Mouse (Mus musculus): Measurements from ENCODE around the gene Pla2r1. TPM values are rescaled to one million over a fixed set of nuclear protein-coding genes. Genes with fewer than 3 reads are reported as not detected.

The Pla2r1 gene
- polyA plus RNA-seq, 1 experiment = 0.79 TPM

DNA sequence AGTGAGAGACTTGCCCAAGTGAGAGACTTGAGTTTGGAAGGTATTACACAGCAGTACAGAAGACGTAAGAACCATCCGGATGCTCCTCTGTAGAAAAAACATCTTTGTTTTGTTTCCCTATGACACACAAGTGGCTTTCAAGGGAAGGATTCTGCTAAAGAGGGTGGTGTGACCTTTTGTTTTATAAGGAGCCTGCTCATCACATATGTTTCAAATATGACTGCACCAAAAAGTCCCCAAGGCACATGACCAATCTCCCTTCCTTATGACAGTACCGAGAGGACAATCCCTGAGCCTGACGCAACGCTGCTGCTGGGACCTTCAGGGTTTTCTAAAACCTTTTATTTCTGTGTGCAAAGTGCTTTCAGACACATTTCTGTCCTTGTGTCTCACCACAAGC is 182.9 kb downstream of the Pla2r1 start:
- TF ChIP-seq TCF12 (IDR thresholded peaks at IDR 0.05; ENCODE audit: insufficient read depth, poor library complexity, severe bottlenecking) (no peak), MAX (IDR thresholded peaks at IDR 0.05; ENCODE audit: low read depth) (no peak), MYOG (IDR thresholded peaks at IDR 0.05; ENCODE audit: control insufficient read depth in 1 of 3, insufficient read depth in 1 of 3, insufficient read length in 2 of 3, low read depth in 2 of 3) (no peak), SRF (IDR thresholded peaks at IDR 0.05; ENCODE audit: control insufficient read depth, insufficient read length, low read depth) (no peak), POLR2AphosphoS2 (IDR thresholded peaks at IDR 0.05; ENCODE audit: insufficient read length, low read depth) (no peak), POLR2A (IDR thresholded peaks at IDR 0.05; ENCODE audit: insufficient read length, low read depth) (no peak), CEBPB (IDR thresholded peaks at IDR 0.05; ENCODE audit: insufficient read depth, poor library complexity, severe bottlenecking) (no peak), MYOD1 (IDR thresholded peaks at IDR 0.05; ENCODE audit: control insufficient read depth in 1 of 3, insufficient read length in 2 of 3, low read depth in 2 of 3) (no peak), E2F4 (IDR thresholded peaks at IDR 0.05; ENCODE audit: insufficient read depth) (no peak), USF1 (IDR thresholded peaks at IDR 0.05; ENCODE audit: low read depth) (no peak)
- Histone ChIP-seq H3K4me2 (ENCODE audit: low read depth) (no peak overlapping the region), H3K79me2 (ENCODE audit: control insufficient read depth, insufficient read depth) (no peaks in the 10 kb centered on the region), H3K4me3 (no peak overlapping the region), H3K27me3 (ENCODE audit: control insufficient read depth, insufficient read depth, insufficient read length) (no peaks in the 10 kb centered on the region), H3ac (ENCODE audit: control insufficient read depth, insufficient read length) (no peak overlapping the region), H3K36me3 (ENCODE audit: control insufficient read depth, insufficient read depth) (peaks cover 2% of the 10 kb centered on the region)

DNA sequence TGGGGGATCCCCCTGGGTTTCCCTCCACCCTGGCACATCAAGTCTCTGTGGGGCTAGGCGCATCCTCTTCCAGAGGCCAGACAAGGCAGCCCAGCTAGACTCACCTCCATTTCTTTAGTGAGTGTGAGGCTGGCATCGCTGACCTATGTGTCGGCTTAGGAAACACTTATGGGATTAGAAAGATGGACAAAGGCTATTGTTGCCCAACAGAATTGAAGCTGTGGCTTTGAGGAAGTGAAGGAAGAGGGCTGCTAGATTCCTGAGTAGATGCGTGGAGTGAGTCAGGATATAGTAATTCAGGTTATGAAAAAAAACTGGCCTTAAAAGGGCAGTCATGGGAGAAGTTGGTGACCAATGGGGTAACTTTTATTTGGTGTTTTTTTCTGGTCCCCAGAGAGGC is 183.7 kb downstream of the Pla2r1 start:
- Histone ChIP-seq H3K4me2 (ENCODE audit: low read depth) (peak overlapping the region; percentile 56), H3K27me3 (ENCODE audit: control insufficient read depth, insufficient read depth, insufficient read length) (no peaks in the 10 kb centered on the region), H3K4me3 (no peak overlapping the region), H3K79me2 (ENCODE audit: control insufficient read depth, insufficient read depth) (no peaks in the 10 kb centered on the region), H3K36me3 (ENCODE audit: control insufficient read depth, insufficient read depth) (peaks cover 3% of the 10 kb centered on the region), H3ac (ENCODE audit: control insufficient read depth, insufficient read length) (no peak overlapping the region)
- TF ChIP-seq REST (IDR thresholded peaks at IDR 0.05; ENCODE audit: insufficient read depth, insufficient read length) (no peak), CEBPB (IDR thresholded peaks at IDR 0.05; ENCODE audit: insufficient read depth, poor library complexity, severe bottlenecking) (peak; percentile 62)

DNA sequence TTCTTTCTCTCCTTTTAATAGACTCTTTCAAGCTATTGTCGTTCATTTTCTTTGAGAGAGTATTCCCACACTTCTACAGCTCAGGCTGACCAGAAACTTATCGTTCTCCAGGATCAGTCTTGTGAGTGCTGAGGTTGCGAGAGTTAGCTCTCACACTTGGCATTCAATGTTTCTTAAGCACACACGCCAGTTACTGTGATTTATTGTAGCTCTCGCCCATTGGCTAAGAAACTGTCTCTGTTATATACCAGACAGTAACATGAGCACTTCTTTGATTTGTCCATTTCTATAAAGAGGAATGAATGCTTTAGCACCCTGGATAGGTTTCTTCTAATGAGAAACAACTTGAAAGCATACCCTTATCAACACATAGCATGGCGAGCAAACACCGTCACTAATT is 185.2 kb downstream of the Pla2r1 start:
- TF ChIP-seq USF1 (IDR thresholded peaks at IDR 0.05; ENCODE audit: low read depth) = no peak
- Histone ChIP-seq H3K4me3 (no peak overlapping the region), H3K27me3 (ENCODE audit: control insufficient read depth, insufficient read depth, insufficient read length) (no peaks in the 10 kb centered on the region), H3K36me3 (ENCODE audit: control insufficient read depth, insufficient read depth) (peaks cover 3% of the 10 kb centered on the region), H3ac (ENCODE audit: control insufficient read depth, insufficient read length) (no peak overlapping the region), H3K4me2 (ENCODE audit: low read depth) (no peak overlapping the region), H3K79me2 (ENCODE audit: control insufficient read depth, insufficient read depth) (no peaks in the 10 kb centered on the region)

Other genes with a start within 250 kb of the Pla2r1 start
- gene Ly75, start 170.0 kb downstream of the Pla2r1 start, polyA plus RNA-seq (2012; fragmentation: generic; extraction: Trizol) = 2.3 TPM
- gene Itgb6, start 169.3 kb upstream of the Pla2r1 start, polyA plus RNA-seq (2012; fragmentation: generic; extraction: Trizol) = 3.9 TPM